Mouse (Mus musculus) erythroid progenitor cell, adult 5-6 weeks (primary cell): ENCODE data around the gene Snd1. TPM values are rescaled to one million over a fixed set of nuclear protein-coding genes. Genes with fewer than 3 reads are reported as not detected.

Experiments used
- ATAC-seq: replicated peaks from 2 replicates; pipeline ENCODE4 v1.8.0; 2016; ENCODE audit warnings: moderate number of reproducible peaks, mild to moderate bottlenecking, moderate TSS enrichment, inconsistent platforms; ENCODE audit not compliant: poor library complexity, low FRiP score, severe bottlenecking
- total RNA-seq, 2 experiments: library from RNA; stranded (forward) in 1 of 2; stranded (reverse) in 1 of 2; fragments of 150-400 nt in 1 of 2; fragments of 186-747, 209-891 nt in 1 of 2; gene quantifications; 2 replicates each; pipeline versions ENCODE4 v1.2.3 to v1.2.4; 2015 to 2017; ENCODE audit warnings: low replicate concordance in 2 of 2

The Snd1 gene
- total RNA-seq, 2 experiments from 2014 or later = 19.9 to 26.0 TPM

GRCm38 (mm10) chr6:28724776-28725175 is 249.8 kb downstream of the Snd1 start:
- ATAC-seq = no peak

- ATAC-seq = no peak
Measured at GRCm38 (mm10) chr6:28729236-28729635, 254.3 kb downstream of the Snd1 start.

GRCm38 (mm10) chr6:28729649-28730048 is 254.7 kb downstream of the Snd1 start:
- no peak for ATAC-seq

- no peak for ATAC-seq
Measured at GRCm38 (mm10) chr6:28731246-28731645, 256.3 kb downstream of the Snd1 start.

- ATAC-seq = no peak
Measured at GRCm38 (mm10) chr6:28733884-28734647, 259.1 kb downstream of the Snd1 start.

GRCm38 (mm10) chr6:28735116-28735515 is 260.2 kb downstream of the Snd1 start:
- ATAC-seq = no peak

- ATAC-seq = no peak
Measured at GRCm38 (mm10) chr6:28736665-28737064, 261.7 kb downstream of the Snd1 start.

GRCm38 (mm10) chr6:28737601-28738000 is 262.7 kb downstream of the Snd1 start:
- ATAC-seq = no peak

GRCm38 (mm10) chr6:28743586-28743985 is 268.6 kb downstream of the Snd1 start:
- no peak for ATAC-seq

- ATAC-seq = no peak
Measured at GRCm38 (mm10) chr6:28745864-28746263, 270.9 kb downstream of the Snd1 start.

GRCm38 (mm10) chr6:28747025-28747424 is 272.1 kb downstream of the Snd1 start:
- no peak for ATAC-seq

- ATAC-seq = no peak
Measured at GRCm38 (mm10) chr6:28747931-28748670, 273.2 kb downstream of the Snd1 start.

- ATAC-seq = no peak
Measured at GRCm38 (mm10) chr6:28749224-28749623, 274.3 kb downstream of the Snd1 start.

GRCm38 (mm10) chr6:28751186-28751585 is 276.2 kb downstream of the Snd1 start:
- ATAC-seq = no peak

- no peak for ATAC-seq
Measured at GRCm38 (mm10) chr6:28753217-28753616, 278.3 kb downstream of the Snd1 start.

- no peak for ATAC-seq
Measured at GRCm38 (mm10) chr6:28753681-28754080, 278.7 kb downstream of the Snd1 start.

- ATAC-seq = peak; percentile 78
Measured at GRCm38 (mm10) chr6:28754127-28754898, 279.4 kb downstream of the Snd1 start.

GRCm38 (mm10) chr6:28756306-28757018 is 281.5 kb downstream of the Snd1 start:
- ATAC-seq = no peak

GRCm38 (mm10) chr6:28758293-28758692 is 283.4 kb downstream of the Snd1 start:
- ATAC-seq = no peak

- ATAC-seq = no peak
Measured at GRCm38 (mm10) chr6:28761728-28762127, 286.8 kb downstream of the Snd1 start.
